Mouse (Mus musculus) heart, adult 18-20 months (tissue): ENCODE measurements around the gene Nlrp9b. TPM values are rescaled to one million over a fixed set of nuclear protein-coding genes. Genes with fewer than 3 reads are reported as not detected.
"Not testable (repeated sequence)": the region's sequence is repeated elsewhere in the genome, so short reads cannot be mapped to it uniquely, and the experiment has no call there.

Source experiments
- DNase-seq, 2 experiments: peaks; one replicate each; pipeline ENCODE4 v3.0.0; 2021 to 2022; ENCODE audit warnings: mixed read lengths in 1 of 2
- long read RNA-seq, 2 experiments: library from polyadenylated mRNA; stranded (forward); transcript quantifications; one replicate each; pipeline ENCODE4 v2.0.0; 2021
- total RNA-seq, 2 experiments: library from RNA; stranded (reverse); gene quantifications; 2 replicates each; pipeline ENCODE4 v1.2.3; 2021

Gene Nlrp9b
- total RNA-seq: not detected
- long read RNA-seq, experiment 1: 0 reads
- long read RNA-seq, experiment 2: 0 reads

GRCm38 (mm10) chr7:19991165-19991564 lies at the start of gene Nlrp9b:
Gene Nlrp9b (plus strand): TSS chr7:19991465.
- not testable (repeated sequence) for DNase-seq

GRCm38 (mm10) chr7:19944709-19945108 lies 46.6 kb upstream of the Nlrp9b start:
- no peak for DNase-seq

- no peak for DNase-seq
Measured at GRCm38 (mm10) chr7:19945201-19945600, 46.1 kb upstream of the Nlrp9b start.

GRCm38 (mm10) chr7:19945821-19946515 lies 45.3 kb upstream of the Nlrp9b start:
- no peak for DNase-seq

- no peak for DNase-seq
Measured at GRCm38 (mm10) chr7:19948956-19949355, 42.3 kb upstream of the Nlrp9b start.

GRCm38 (mm10) chr7:19949996-19950395 lies 41.3 kb upstream of the Nlrp9b start:
- DNase-seq: no peak

GRCm38 (mm10) chr7:19950589-19950988 lies 40.7 kb upstream of the Nlrp9b start, which contains the start of gene Igsf23:
Gene Igsf23 (minus strand): TSS chr7:19950756.
- no peak for DNase-seq

GRCm38 (mm10) chr7:19952320-19952986 lies 38.8 kb upstream of the Nlrp9b start:
- DNase-seq: no peak

- no peak for DNase-seq
Measured at GRCm38 (mm10) chr7:19953054-19953453, 38.2 kb upstream of the Nlrp9b start.

- DNase-seq: no peak
Measured at GRCm38 (mm10) chr7:19955861-19956260, 35.4 kb upstream of the Nlrp9b start.

- DNase-seq: peak; percentile 85 to 98
Measured at GRCm38 (mm10) chr7:19956341-19956781, 34.9 kb upstream of the Nlrp9b start.

- no peak for DNase-seq
Measured at GRCm38 (mm10) chr7:19962423-19962822, 28.8 kb upstream of the Nlrp9b start.

- no peak for DNase-seq
Measured at GRCm38 (mm10) chr7:19964985-19965579, 26.2 kb upstream of the Nlrp9b start, which contains the start of gene Ceacam20. Gene Ceacam20 (plus strand): TSS chr7:19965412.

- no peak for DNase-seq
Measured at GRCm38 (mm10) chr7:19969106-19969505, 22.2 kb upstream of the Nlrp9b start.

GRCm38 (mm10) chr7:19969541-19970090 lies 21.6 kb upstream of the Nlrp9b start:
- DNase-seq: no peak

- DNase-seq: no peak
Measured at GRCm38 (mm10) chr7:19970196-19970595, 21.1 kb upstream of the Nlrp9b start.

- no peak for DNase-seq
Measured at GRCm38 (mm10) chr7:19971516-19971915, 19.7 kb upstream of the Nlrp9b start.

GRCm38 (mm10) chr7:19996721-19997120 lies 5.5 kb downstream of the Nlrp9b start:
- not testable (repeated sequence) for DNase-seq

- DNase-seq: no peak
Measured at GRCm38 (mm10) chr7:20009987-20010386, 18.7 kb downstream of the Nlrp9b start.

GRCm38 (mm10) chr7:20064100-20064499 lies 72.8 kb downstream of the Nlrp9b start:
- not testable (repeated sequence) for DNase-seq

- not testable (repeated sequence) for DNase-seq
Measured at GRCm38 (mm10) chr7:20078118-20078517, 86.9 kb downstream of the Nlrp9b start.

GRCm38 (mm10) chr7:20099380-20099779 lies 108.1 kb downstream of the Nlrp9b start, which contains the start of gene Vmn1r91:
Gene Vmn1r91 (plus strand): TSS chr7:20099680.
- not testable (repeated sequence) for DNase-seq

GRCm38 (mm10) chr7:20122479-20122878 lies 131.2 kb downstream of the Nlrp9b start, which contains the start of gene Gm16442:
Gene Gm16442 (minus strand): TSS chr7:20122579.
- DNase-seq: not testable (repeated sequence)
